Mouse (Mus musculus) adipocyte (in vitro differentiated cells): ENCODE results near the gene Ppp2r5b.

Source experiments
- DNase-seq: peaks from one replicate; pipeline ENCODE4 v3.0.0-alpha.2; 2016; ENCODE audit warnings: low spot score

Ppp2r5b gene

DNA sequence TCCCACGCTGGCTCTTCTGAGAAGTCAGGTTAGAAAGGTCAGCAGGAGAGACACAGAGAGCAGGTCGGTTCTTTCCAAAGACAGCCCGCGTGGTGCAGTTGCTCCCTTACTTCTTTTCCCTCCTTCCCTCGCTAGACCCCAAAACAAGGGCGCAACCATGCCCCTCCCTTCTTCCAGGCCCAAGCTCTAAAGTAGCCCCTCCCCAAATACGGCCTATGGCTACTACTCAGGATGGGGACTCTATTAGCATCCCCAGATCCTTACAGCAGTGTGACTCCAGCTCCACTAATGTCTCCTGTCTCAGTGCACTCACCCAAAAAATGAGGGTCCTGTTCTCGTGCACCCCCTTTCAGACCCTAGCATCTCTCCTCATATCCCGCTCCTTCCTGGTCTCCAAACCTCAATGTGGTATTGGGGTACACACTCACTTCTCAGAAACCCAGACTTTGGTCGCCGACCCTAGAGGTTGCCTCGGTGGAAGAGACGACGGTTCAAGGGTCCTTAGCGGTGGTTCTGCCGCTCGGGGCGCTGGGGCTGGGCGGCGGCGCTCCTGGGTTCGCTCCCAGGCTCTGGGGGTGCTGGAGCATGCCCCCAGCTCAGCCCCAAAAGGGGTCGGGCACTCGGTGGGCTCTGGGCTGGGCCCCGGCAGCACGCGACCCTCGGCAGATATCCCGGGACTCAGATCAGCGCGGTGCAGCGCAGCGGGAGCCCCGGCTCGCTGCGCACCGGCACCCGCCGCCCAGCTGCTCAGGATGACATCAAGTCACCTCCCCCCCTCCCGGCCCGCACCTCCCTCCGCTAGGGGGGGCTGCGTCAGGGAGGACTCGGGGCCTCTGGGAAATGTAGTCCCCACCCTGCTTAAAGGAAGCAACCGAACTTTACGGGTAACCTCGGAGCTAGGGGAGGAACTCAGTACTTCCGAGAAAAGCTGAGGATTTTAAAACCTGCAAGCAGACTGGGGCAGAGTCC lies at the start of gene Ppp2r5b:
Gene Ppp2r5b, minus strand, starts transcription at position 789 of the 969 bp plus-strand sequence.
- peak; percentile 94 for DNase-seq

GRCm38 (mm10) chr19:6285226-6285625 lies 49.6 kb upstream of the Ppp2r5b start:
- no peak for DNase-seq

GRCm38 (mm10) chr19:6284502-6284901 lies 48.8 kb upstream of the Ppp2r5b start:
- DNase-seq = no peak

DNA sequence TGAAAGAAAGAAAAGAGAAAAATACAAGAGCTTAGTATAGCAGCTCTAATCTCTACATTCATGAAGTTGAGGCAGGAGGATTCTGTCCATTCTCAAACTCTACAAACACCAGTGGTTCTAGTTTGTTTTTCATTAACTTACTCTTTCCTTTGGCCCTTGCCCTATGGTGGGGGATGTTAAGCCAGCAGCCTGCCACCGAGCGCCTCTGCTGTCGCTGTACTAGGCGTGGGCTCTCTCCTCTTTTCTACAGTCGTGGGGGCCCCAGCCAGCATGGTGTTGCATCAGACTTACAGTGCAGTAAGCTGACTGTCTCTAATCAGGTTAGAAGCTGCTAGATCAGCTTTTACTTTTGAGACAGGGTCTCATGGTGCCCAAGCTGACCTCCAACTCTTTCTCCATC lies 47.3 kb upstream of the Ppp2r5b start:
- DNase-seq = no peak

DNA sequence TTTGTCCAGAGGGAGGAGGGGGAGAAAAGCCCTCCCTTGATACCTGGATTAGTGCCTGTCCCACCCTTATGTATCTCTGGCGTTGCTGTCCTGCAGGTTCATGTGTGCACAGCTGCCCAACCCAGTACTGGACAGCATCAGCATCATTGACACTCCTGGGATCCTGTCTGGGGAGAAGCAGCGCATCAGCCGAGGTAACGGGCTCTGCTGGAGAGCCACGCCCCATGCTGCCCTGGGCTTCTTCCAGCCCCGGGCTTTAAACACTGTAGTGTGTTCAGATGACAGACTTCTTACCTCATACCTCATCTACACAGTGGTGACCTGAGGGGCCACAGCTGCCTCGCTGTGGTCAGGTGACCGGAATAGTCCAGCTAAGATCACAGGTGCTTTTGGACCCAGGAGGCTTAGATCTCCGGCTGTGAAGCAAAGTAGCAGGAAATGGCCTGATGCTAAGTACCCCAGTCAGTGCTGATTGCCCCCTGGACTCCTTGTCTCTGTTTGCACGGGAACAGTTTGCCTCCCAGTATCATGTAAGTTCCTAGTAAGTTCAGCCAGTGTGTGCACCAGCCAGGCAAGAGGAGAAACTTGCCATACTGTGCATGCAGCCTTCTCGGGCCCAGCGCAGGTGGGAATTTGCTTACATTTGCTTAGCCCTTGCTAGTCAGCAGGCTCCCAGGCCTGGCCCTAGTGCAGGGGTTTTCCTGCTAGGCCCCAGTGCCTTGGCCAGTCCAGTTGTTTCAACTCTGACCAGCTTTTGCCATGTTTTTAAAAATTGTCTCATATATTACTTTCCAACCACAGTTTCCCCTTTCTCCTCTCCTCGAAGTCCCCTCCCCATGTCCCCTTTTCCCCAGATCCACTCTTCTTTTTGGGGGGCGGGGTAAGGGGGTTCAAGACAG lies 45.7 kb upstream of the Ppp2r5b start:
- DNase-seq = no peak

GRCm38 (mm10) chr19:6280554-6280953 lies 44.9 kb upstream of the Ppp2r5b start:
- no peak for DNase-seq

GRCm38 (mm10) chr19:6279481-6280144 lies 43.9 kb upstream of the Ppp2r5b start:
- DNase-seq = no peak

DNA sequence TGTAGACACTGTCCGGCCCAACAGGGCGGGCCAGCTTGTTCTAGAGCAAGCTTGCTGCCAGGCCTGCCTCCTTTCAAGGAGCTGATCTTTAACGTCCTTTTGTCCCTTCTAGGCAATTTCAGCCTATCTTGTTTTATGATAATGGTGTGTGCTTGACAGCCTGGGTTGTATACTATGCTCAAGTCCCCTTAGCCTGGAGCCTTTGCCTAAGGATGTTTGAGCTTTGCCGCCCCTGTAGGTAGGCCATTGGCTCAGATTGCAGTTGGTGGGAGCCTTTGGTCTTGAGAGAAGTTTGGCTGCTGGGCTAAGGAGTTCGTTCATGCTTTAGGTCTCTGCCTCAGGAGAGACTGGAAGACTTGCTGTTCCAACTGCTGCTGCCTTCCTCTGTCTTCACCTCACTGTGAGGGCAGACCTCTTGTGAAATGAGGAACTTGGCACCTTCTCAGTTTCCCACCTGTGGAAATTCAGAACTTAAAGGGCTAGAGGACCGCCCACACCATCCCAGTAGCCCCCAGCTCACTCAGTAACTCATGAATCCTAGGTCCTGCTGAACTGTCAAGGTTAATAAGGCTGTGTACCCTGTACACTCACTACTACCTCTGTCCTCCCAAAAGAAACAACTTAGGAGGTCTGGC lies 42.9 kb upstream of the Ppp2r5b start:
- DNase-seq = no peak

DNA sequence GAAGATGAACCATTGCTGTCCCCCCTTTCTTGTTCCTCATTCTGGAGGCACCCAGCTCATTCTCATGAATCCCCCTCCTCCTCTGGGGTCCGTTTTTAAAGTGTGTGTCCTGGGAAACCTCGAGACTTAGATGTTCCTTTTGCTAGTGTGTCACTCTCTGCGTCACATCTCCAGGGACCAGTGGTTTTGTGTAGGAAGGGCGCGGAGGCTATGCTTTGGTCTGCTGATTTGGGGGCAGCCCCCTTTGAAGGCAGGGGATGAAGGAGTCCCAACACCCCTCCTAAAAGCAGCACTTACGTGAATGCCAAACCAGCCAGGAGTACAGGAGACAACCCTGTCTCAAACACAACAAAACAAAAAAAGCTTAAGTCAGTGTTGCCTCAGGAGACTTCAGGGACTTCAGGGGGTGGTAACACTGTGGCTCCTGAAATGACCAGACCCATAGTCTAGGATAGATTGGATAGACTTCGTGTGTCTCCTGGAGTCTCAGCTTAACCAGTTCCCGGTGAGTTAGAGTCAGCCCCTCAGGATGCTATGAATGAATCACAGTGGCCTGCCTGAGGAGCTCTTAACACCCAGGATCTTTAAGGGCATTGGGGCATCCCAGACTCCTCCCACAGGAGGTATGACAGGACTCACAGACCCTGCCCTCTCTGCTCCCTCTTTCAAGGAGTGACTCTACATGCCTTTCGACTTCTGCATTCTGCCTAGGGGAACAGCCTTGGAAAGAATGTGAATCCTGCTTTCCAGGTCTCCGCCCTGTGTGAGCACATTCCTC lies 42.2 kb upstream of the Ppp2r5b start:
- DNase-seq = peak; percentile 90

DNA sequence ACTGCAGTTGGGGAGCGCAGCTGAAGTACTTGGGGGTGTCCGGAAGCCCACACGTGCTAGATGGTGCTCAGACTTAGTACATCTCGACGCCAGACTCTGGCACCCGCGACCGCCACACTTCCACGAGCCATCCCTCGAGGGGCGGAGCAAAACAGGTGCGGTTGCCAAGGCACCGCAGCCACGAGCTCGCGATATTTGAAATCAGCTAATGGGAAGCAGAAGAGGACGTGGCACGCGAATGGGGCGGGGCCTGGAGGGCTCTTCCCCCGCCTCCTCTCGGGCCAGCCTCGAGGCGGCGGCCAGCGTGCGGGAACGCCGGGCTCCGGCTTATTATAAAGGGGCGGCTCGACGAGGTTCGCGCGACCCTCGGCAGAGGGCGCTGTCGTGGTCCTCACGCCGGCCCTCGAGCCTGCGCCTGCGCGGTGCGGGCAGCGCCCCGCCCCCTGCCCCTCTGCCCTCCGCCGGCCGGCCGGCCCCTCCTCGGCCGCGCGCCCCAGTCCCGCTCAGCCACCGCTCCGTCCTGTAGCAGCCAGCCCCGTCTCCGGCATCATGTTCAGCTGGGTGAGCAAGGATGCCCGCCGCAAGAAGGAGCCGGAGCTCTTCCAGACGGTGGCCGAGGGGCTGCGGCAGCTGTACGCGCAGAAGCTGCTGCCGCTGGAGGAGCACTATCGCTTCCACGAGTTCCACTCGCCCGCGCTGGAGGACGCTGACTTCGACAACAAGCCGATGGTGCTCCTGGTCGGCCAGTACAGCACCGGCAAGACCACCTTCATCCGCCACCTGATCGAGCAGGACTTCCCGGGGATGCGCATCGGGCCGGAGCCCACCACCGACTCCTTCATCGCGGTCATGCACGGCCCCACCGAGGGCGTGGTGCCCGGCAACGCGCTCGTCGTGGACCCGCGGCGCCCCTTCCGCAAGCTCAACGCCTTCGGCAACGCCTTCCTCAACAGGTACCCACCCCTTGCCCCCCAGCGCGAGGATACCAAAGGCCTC lies 41.1 kb upstream of the Ppp2r5b start, which contains the start of gene Ehd1:
Gene Ehd1, plus strand, starts transcription at position 300 of the 996 bp plus-strand sequence.
- DNase-seq = peak; percentile 98

- DNase-seq = peak; percentile 62
Observed at GRCm38 (mm10) chr19:6275740-6276389, 40.2 kb upstream of the Ppp2r5b start.

GRCm38 (mm10) chr19:6273998-6274608 lies 38.4 kb upstream of the Ppp2r5b start:
- no peak for DNase-seq

DNA sequence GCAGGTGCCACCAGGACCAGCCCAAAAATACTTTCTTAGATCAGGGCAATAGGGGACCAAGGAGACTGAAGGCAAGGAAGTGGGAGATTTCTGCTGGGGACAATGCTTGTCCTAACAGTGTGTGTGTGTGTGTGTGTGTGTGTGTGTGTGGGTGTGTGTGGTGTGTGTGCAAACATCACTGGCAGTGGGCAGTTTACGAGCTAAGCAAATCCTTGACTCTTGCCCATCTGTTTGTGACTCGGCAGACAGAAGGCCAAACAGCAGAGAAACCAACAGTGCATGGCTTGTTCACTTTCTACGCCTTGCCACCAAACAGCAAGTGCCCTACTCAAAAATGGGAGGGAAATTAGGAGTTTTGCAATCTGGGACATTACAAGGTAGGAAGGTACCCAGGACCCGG lies 37.9 kb upstream of the Ppp2r5b start:
- no peak for DNase-seq

- peak; percentile 62 for DNase-seq
Observed at GRCm38 (mm10) chr19:6272738-6273137, 37.1 kb upstream of the Ppp2r5b start.

GRCm38 (mm10) chr19:6272053-6272452 lies 36.4 kb upstream of the Ppp2r5b start:
- no peak for DNase-seq

- no peak for DNase-seq
Observed at GRCm38 (mm10) chr19:6271206-6271605, 35.5 kb upstream of the Ppp2r5b start.

DNA sequence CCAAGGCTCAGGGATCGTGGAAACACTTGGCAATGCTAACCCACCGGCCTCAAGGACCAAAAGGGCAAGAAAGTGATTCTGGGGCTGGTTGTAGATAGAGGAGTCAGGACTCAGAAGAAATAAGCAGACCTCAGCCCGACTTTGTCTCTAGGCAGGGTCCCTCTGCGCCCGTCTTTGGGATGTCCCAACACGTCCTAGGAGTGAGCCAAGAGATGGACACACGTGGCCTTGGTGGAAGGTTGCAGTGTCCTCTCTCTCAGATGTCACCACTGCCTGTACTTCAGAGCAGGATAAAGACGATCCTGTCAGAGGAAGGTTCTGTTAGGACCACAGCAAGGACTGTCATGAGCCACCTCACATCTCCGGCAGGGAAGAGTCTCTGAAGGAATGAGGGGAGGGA lies 35.0 kb upstream of the Ppp2r5b start:
- no peak for DNase-seq

DNA sequence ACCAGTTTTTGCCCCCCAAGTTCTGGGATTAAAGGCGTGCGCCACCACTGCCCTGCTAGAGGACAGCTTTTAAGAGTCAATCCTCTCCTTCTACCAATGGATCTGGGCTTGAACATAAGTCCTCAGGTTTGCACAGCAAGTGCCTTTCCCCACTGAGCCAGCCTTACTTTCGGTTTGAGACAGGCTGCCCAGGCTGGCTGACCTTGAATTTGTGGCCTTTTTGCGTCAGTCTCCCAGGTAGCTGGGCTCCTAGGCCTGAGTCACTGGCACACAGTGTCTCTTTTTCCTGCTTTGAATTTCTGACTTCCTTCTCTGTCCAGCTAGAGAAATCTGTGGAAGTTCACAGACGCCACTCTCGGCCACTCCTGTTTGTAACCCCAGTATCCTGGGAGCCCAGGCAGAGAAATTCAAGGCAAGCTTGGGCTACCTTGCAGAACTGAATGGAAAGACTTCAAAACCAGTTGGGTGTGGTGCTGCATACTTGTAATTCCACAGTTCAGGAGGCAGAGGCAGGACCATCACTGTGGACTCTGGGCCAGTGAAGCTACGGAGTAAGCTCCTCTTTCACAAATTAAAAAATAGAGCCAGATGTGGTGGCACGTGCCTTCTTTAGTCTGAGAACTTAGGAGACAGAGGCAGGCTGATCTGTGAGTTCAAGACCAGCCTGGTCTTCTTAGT lies 34.3 kb upstream of the Ppp2r5b start:
- no peak for DNase-seq
